Mouse (Mus musculus) embryonic facial prominence, embryonic 15.5 days (tissue): ENCODE data around the gene Dtnbp1. TPM values are rescaled to one million over a fixed set of nuclear protein-coding genes. Genes with fewer than 3 reads are reported as not detected.
A peak's percentile ranks its signal among the peaks of the same experiment; 100 is the strongest.

ENCODE experiments used
- ATAC-seq: fragments of 200-750 bp; cut with Nextera tagmentation; 2 replicates; pipeline ENCODE4 v1.8.0; 2017; ENCODE audit warnings: low read depth, moderate TSS enrichment; ENCODE audit not compliant: insufficient number of reproducible peaks, low FRiP score, low TSS enrichment
- H3K27ac ChIP-seq: fragments of 300-500 bp; sonication (generic); replicated peaks from 2 replicates; pipeline ENCODE4 v1.5.1; 2015; ENCODE audit warnings: mild to moderate bottlenecking, inconsistent platforms
- H3K27me3 ChIP-seq: fragments of 300-500 bp; sonication (generic); 2 replicates; pipeline ENCODE4 v1.6.1; 2015; ENCODE audit warnings: inconsistent platforms
- H3K36me3 ChIP-seq: fragments of 300-500 bp; sonication (generic); 2 replicates; pipeline ENCODE4 v1.6.1; 2015; ENCODE audit warnings: mild to moderate bottlenecking, inconsistent platforms
- H3K4me1 ChIP-seq: fragments of 300-500 bp; sonication (generic); 2 replicates; pipeline ENCODE4 v1.6.1; 2015; ENCODE audit warnings: inconsistent platforms
- H3K4me2 ChIP-seq: fragments of 300-500 bp; sonication (generic); replicated peaks from 2 replicates; pipeline ENCODE4 v1.6.1; 2015; ENCODE audit warnings: mild to moderate bottlenecking, inconsistent platforms
- H3K4me3 ChIP-seq: fragments of 300-500 bp; sonication (generic); replicated peaks from 2 replicates; pipeline ENCODE4 v1.5.1; 2015; ENCODE audit warnings: mild to moderate bottlenecking, inconsistent platforms
- H3K9ac ChIP-seq: fragments of 300-500 bp; sonication (generic); 2 replicates; pipeline ENCODE4 v1.6.1; 2015; ENCODE audit warnings: inconsistent platforms
- H3K9me3 ChIP-seq: fragments of 300-500 bp; sonication (generic); replicated peaks from 2 replicates; pipeline ENCODE4 v1.6.1; 2016; ENCODE audit warnings: inconsistent platforms
- WGBS: fragments of 180-500 bp; shearing (Covaris S2); methylation state at CpG from one replicate; pipeline ENCODE4 v1.1.7; 2015; 5-methylcytosine and 5-hydroxymethylcytosine counted together
- polyA plus RNA-seq: library from polyadenylated mRNA; unstranded; fragments of >200 nt; fragmentation: Nextera tagmentation; extraction: Ambion mirVana; gene quantifications from 2 replicates; pipeline ENCODE4 v1.2.1, GENCODE M21; 2015

The Dtnbp1 gene
- polyA plus RNA-seq, 1 experiment from 2014 or later: 65.7 TPM

GRCm38 (mm10) chr13:45030830-45031229 lies 28.9 kb upstream of the Dtnbp1 start:
- WGBS: 10% methylated on average over 12 of the region's 12 CpGs
- ATAC-seq: no peak

GRCm38 (mm10) chr13:45029791-45030190 lies 27.8 kb upstream of the Dtnbp1 start:
- Histone ChIP-seq H3K9me3 (no peaks in the 10 kb centered on the region), H3K27ac (no peak overlapping the region), H3K4me3 (no peak overlapping the region), H3K9ac (no peak overlapping the region), H3K4me2 (no peak overlapping the region), H3K36me3 (no peaks in the 10 kb centered on the region), H3K27me3 (no peaks in the 10 kb centered on the region), H3K4me1 (peaks cover 15% of the 10 kb centered on the region)
- WGBS: 79% methylated on average over 1 of the region's 1 CpGs
- ATAC-seq: no peak

More at GRCm38 (mm10) chr13:45030830-45031229, 28.9 kb upstream of the Dtnbp1 start:
- Histone ChIP-seq H3K9me3 (no peaks in the 10 kb centered on the region), H3K4me2 (0 out of 2 replicates have a peak overlapping the region, but pooled peaks have one; percentile 6), H3K4me1 (peaks cover 15% of the 10 kb centered on the region), H3K4me3 (no peak overlapping the region), H3K27me3 (no peaks in the 10 kb centered on the region), H3K27ac (no peak overlapping the region), H3K36me3 (no peaks in the 10 kb centered on the region), H3K9ac (no peak overlapping the region)

- 83% methylated on average over 3 of the region's 3 CpGs for WGBS
- no peak for ATAC-seq
- Histone ChIP-seq H3K27ac (no peak overlapping the region), H3K4me3 (no peak overlapping the region), H3K36me3 (no peaks in the 10 kb centered on the region), H3K9me3 (no peaks in the 10 kb centered on the region), H3K27me3 (no peaks in the 10 kb centered on the region), H3K9ac (no peak overlapping the region), H3K4me1 (peaks cover 7% of the 10 kb centered on the region), H3K4me2 (no peak overlapping the region)
These were observed 24.3 kb upstream of the Dtnbp1 start for GRCm38 (mm10) chr13:45026291-45026690.

GRCm38 (mm10) chr13:45024821-45025220 lies 22.9 kb upstream of the Dtnbp1 start:
- Histone ChIP-seq H3K9me3 (no peaks in the 10 kb centered on the region), H3K9ac (no peak overlapping the region), H3K4me3 (no peak overlapping the region), H3K27me3 (no peaks in the 10 kb centered on the region), H3K27ac (no peak overlapping the region), H3K36me3 (no peaks in the 10 kb centered on the region), H3K4me1 (no peaks in the 10 kb centered on the region), H3K4me2 (no peak overlapping the region)
- no peak for ATAC-seq
- 75% methylated on average over 10 of the region's 10 CpGs for WGBS

- H3K36me3 ChIP-seq: no peaks in the 10 kb centered on the region
- no peaks in the 10 kb centered on the region for H3K9me3 ChIP-seq
- no peak overlapping the region for H3K4me2 ChIP-seq
- H3K27me3 ChIP-seq: no peaks in the 10 kb centered on the region
- no peak overlapping the region for H3K9ac ChIP-seq
- no peak overlapping the region for H3K4me3 ChIP-seq
- H3K27ac ChIP-seq: no peak overlapping the region
- H3K4me1 ChIP-seq: no peaks in the 10 kb centered on the region
- 61% methylated on average over 20 of the region's 20 CpGs for WGBS
- no peak for ATAC-seq
These were observed 21.6 kb upstream of the Dtnbp1 start for GRCm38 (mm10) chr13:45023356-45024150.

- H3K4me3 ChIP-seq: no peak overlapping the region
- 85% methylated on average over 7 of the region's 7 CpGs for WGBS
- no peaks in the 10 kb centered on the region; the same call in 1 of the 2 replicates for H3K4me1 ChIP-seq
- no peaks in the 10 kb centered on the region for H3K36me3 ChIP-seq
- H3K4me2 ChIP-seq: no peak overlapping the region
- no peaks in the 10 kb centered on the region for H3K9me3 ChIP-seq
- ATAC-seq: no peak
- H3K27me3 ChIP-seq: no peaks in the 10 kb centered on the region
- H3K27ac ChIP-seq: no peak overlapping the region
- no peak overlapping the region for H3K9ac ChIP-seq
These were observed 6.2 kb upstream of the Dtnbp1 start for GRCm38 (mm10) chr13:45008150-45008549.

GRCm38 (mm10) chr13:45007726-45008125 lies 5.8 kb upstream of the Dtnbp1 start:
- no peak for ATAC-seq
- no peak overlapping the region for H3K4me3 ChIP-seq

GRCm38 (mm10) chr13:45006483-45006882 lies 4.5 kb upstream of the Dtnbp1 start:
- Histone ChIP-seq H3K4me1 (peaks cover 9% of the 10 kb centered on the region), H3K27me3 (no peaks in the 10 kb centered on the region), H3K27ac (no peak overlapping the region), H3K4me3 (no peak overlapping the region), H3K9me3 (no peaks in the 10 kb centered on the region), H3K4me2 (no peak overlapping the region), H3K36me3 (no peaks in the 10 kb centered on the region), H3K9ac (no peak overlapping the region)
- ATAC-seq: no peak
- 75% methylated on average over 5 of the region's 5 CpGs for WGBS

More at GRCm38 (mm10) chr13:45007726-45008125, 5.8 kb upstream of the Dtnbp1 start:
- H3K9me3 ChIP-seq: no peaks in the 10 kb centered on the region
- no peak overlapping the region for H3K27ac ChIP-seq
- no peaks in the 10 kb centered on the region for H3K27me3 ChIP-seq
- H3K4me1 ChIP-seq: peaks cover 3% of the 10 kb centered on the region
- WGBS: 78% methylated on average over 6 of the region's 6 CpGs
- no peak overlapping the region for H3K4me2 ChIP-seq
- H3K36me3 ChIP-seq: no peaks in the 10 kb centered on the region
- no peak overlapping the region for H3K9ac ChIP-seq

- 61% methylated on average over 7 of the region's 7 CpGs for WGBS
- Histone ChIP-seq H3K9ac (no peak overlapping the region), H3K27me3 (no peaks in the 10 kb centered on the region), H3K4me3 (no peak overlapping the region), H3K4me2 (no peak overlapping the region), H3K9me3 (no peaks in the 10 kb centered on the region), H3K27ac (no peak overlapping the region), H3K4me1 (peaks cover 13% of the 10 kb centered on the region), H3K36me3 (no peaks in the 10 kb centered on the region)
- ATAC-seq: no peak
These were observed 3.9 kb upstream of the Dtnbp1 start for GRCm38 (mm10) chr13:45005861-45006260.

GRCm38 (mm10) chr13:45004987-45005592 lies 3.1 kb upstream of the Dtnbp1 start:
- no peak for ATAC-seq
- Histone ChIP-seq H3K27ac (no peak overlapping the region), H3K27me3 (no peaks in the 10 kb centered on the region), H3K9ac (no peak overlapping the region), H3K4me1 (peaks cover 16% of the 10 kb centered on the region), H3K4me3 (no peak overlapping the region), H3K9me3 (no peaks in the 10 kb centered on the region), H3K4me2 (no peak overlapping the region), H3K36me3 (no peaks in the 10 kb centered on the region)
- WGBS: 77% methylated on average over 5 of the region's 5 CpGs

- Histone ChIP-seq H3K4me1 (peaks cover 21% of the 10 kb centered on the region), H3K9me3 (no peaks in the 10 kb centered on the region), H3K4me2 (no peak overlapping the region), H3K9ac (no peak overlapping the region), H3K36me3 (no peaks in the 10 kb centered on the region), H3K4me3 (no peak overlapping the region), H3K27ac (no peak overlapping the region), H3K27me3 (no peaks in the 10 kb centered on the region)
- ATAC-seq: no peak
- 46% methylated on average over 5 of the region's 5 CpGs for WGBS
These were observed 1.1 kb upstream of the Dtnbp1 start for GRCm38 (mm10) chr13:45003026-45003425.
